Mouse (Mus musculus): ENCODE measurements around the gene Cib3.

- TF ChIP-seq POLR2A (IDR thresholded peaks at IDR 0.05; ENCODE audit: insufficient read length, low read depth) (no peak), USF1 (IDR thresholded peaks at IDR 0.05; ENCODE audit: low read depth) (no peak), TCF12 (IDR thresholded peaks at IDR 0.05; ENCODE audit: insufficient read depth, poor library complexity, severe bottlenecking) (no peak), MYOG (IDR thresholded peaks at IDR 0.05; ENCODE audit: control insufficient read depth in 1 of 3, insufficient read depth in 1 of 3, insufficient read length in 2 of 3, low read depth in 2 of 3) (no peak), REST (IDR thresholded peaks at IDR 0.05; ENCODE audit: insufficient read depth, insufficient read length) (no peak)
Measured at GRCm38 (mm10) chr8:72240951-72241350, 28.3 kb upstream of the Cib3 start.
